Mouse (Mus musculus) cerebellum, adult 2 months (tissue): ENCODE measurements around the gene Prmt8. TPM values are rescaled to one million over a fixed set of nuclear protein-coding genes. Genes with fewer than 3 reads are reported as not detected.

ENCODE experiments used
- DNase-seq, 2 experiments: peaks; one replicate each; pipeline ENCODE4 v3.0.0; 2021
- H3K27ac ChIP-seq: fragments of 200-500 bp; 2 replicates; pipeline ENCODE4 v1.5.1; 2012; ENCODE audit warnings: low read length, control low read depth, inconsistent platforms; ENCODE audit not compliant: insufficient read depth
- H3K27me3 ChIP-seq: fragments of 200-500 bp; 2 replicates; pipeline ENCODE4 v1.6.1; 2012; ENCODE audit warnings: inconsistent platforms, mild to moderate bottlenecking, low read length, moderate library complexity; ENCODE audit not compliant: control insufficient read depth, insufficient read depth
- H3K4me1 ChIP-seq: fragments of 200-500 bp; 2 replicates; pipeline ENCODE4 v1.6.1; 2011; ENCODE audit warnings: low read length; ENCODE audit not compliant: control insufficient read depth, insufficient read depth
- H3K4me3 ChIP-seq: fragments of 200-500 bp; replicated peaks from 2 replicates; pipeline ENCODE3; 2011; ENCODE audit warnings: mild to moderate bottlenecking, low read depth, low read length, control low read depth; ENCODE audit not compliant: insufficient read depth
- CTCF ChIP-seq: fragments of 200-500 bp; IDR thresholded peaks from 2 replicates; pipeline ENCODE4 v1.5.1; 2011; ENCODE audit warnings: low read depth, mild to moderate bottlenecking, control low read depth, low read length, moderate library complexity, borderline replicate concordance; ENCODE audit not compliant: insufficient read depth
- POLR2A ChIP-seq: fragments of 200-500 bp; IDR thresholded peaks from 2 replicates; pipeline ENCODE4 v1.6.1; 2011; ENCODE audit warnings: low read length, control low read depth, borderline replicate concordance; ENCODE audit not compliant: insufficient read depth
- WGBS: fragments of 180-500 bp; shearing (Covaris S2); methylation state at CpG from one replicate; pipeline ENCODE4 v1.1.7; 2018; 5-methylcytosine and 5-hydroxymethylcytosine counted together
- polyA plus RNA-seq: library from polyadenylated mRNA; depleted of rRNA; stranded (reverse); fragments of >200 nt; gene quantifications from 2 replicates; pipeline ENCODE4 v1.2.3, GENCODE M21; 2012

Prmt8 gene
- polyA plus RNA-seq, 1 experiment, result 49.0 TPM

GRCm38 (mm10) chr6:127672071-127672470 is 97.2 kb downstream of the Prmt8 start:
- no peak for DNase-seq
- WGBS, result 74% methylated on average over 7 of the region's 7 CpGs
- Histone ChIP-seq H3K27me3 (no peaks in the 10 kb centered on the region), H3K4me1 (no peaks in the 10 kb centered on the region), H3K27ac (no peak overlapping the region), H3K4me3 (no peak overlapping the region)
- TF ChIP-seq CTCF (no peak), POLR2A (no peak)

DNA sequence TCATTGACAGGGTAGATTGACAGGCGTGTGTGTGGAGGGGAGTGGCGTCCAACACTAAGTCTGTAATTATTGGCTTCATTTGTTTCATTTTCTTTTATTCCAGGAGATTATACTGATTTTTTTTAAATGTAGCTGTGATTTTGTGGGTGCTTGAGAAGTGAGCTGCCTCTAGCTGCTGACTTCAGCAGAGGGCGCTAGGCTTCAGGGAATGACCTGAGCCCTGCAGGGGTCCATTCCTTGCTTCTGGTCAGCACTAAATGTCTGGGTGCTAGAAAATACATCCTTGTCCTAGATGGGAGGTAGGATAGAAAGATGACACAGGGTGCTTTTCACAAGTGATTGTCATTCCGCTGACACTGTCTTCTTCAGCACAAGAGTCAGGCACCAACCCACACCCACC is 99.2 kb downstream of the Prmt8 start:
- Histone ChIP-seq H3K4me1 (no peaks in the 10 kb centered on the region), H3K27me3 (no peaks in the 10 kb centered on the region), H3K4me3 (no peak overlapping the region), H3K27ac (no peak overlapping the region)
- WGBS, result 98% methylated on average over 4 of the region's 4 CpGs
- DNase-seq, result no peak
- TF ChIP-seq CTCF (no peak), POLR2A (no peak)

- H3K27me3 ChIP-seq, result no peaks in the 10 kb centered on the region
- no peak overlapping the region for H3K4me3 ChIP-seq
- WGBS, result 47% methylated on average over 4 of the region's 4 CpGs
- no peak for TF ChIP-seq CTCF
- TF ChIP-seq POLR2A, result no peak
- no peak for DNase-seq
- H3K27ac ChIP-seq, result no peak overlapping the region
- H3K4me1 ChIP-seq, result no peaks in the 10 kb centered on the region
Measured at GRCm38 (mm10) chr6:127669313-127669712, 100.0 kb downstream of the Prmt8 start.

- TF ChIP-seq CTCF, result no peak
- no peak for TF ChIP-seq POLR2A
- WGBS, result 78% methylated on average over 7 of the region's 7 CpGs
- Histone ChIP-seq H3K27ac (no peak overlapping the region), H3K27me3 (no peaks in the 10 kb centered on the region), H3K4me3 (no peak overlapping the region), H3K4me1 (no peaks in the 10 kb centered on the region)
- no peak for DNase-seq
Measured at GRCm38 (mm10) chr6:127663263-127663662, 106.0 kb downstream of the Prmt8 start.

DNA sequence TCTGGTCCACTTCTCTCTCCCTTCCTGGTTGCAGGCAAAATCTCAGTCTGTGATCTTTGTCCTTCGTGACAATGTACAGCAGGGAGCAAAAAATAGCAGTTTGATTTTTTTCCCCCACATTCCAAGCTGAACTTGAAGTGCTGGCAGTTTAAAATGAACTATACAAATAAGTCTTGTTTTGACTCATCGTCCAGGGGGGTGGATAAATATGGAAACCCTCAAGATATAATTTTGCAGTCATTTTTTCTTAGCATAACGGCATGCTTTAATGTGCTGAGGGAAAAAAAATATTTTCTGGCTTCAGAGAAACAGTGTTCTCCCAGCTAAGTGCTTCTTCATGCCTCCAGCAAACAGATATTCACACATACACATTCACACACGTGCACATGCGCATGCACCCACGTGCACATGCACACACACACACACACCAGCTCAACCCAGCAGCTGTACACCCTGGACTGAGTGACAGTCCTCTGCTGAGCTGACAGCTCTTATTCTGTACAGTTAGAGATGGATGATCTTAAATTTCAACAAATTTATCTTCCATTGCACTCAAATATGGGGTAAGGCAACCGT is 107.5 kb downstream of the Prmt8 start:
- Histone ChIP-seq H3K27ac (no peak overlapping the region), H3K4me3 (no peak overlapping the region), H3K27me3 (no peaks in the 10 kb centered on the region), H3K4me1 (no peaks in the 10 kb centered on the region)
- DNase-seq, result no peak
- TF ChIP-seq POLR2A, result no peak
- TF ChIP-seq CTCF, result no peak
- 92% methylated on average over 7 of the region's 7 CpGs for WGBS

- no peak for DNase-seq
- 95% methylated on average over 4 of the region's 4 CpGs for WGBS
- Histone ChIP-seq H3K27me3 (no peaks in the 10 kb centered on the region), H3K4me3 (no peak overlapping the region), H3K27ac (no peak overlapping the region), H3K4me1 (no peaks in the 10 kb centered on the region)
- TF ChIP-seq POLR2A, result no peak
- TF ChIP-seq CTCF, result no peak
Measured at GRCm38 (mm10) chr6:127659966-127660365, 109.3 kb downstream of the Prmt8 start.

GRCm38 (mm10) chr6:127659472-127659871 is 109.8 kb downstream of the Prmt8 start:
- no peak overlapping the region for H3K27ac ChIP-seq
- DNase-seq, result no peak
- H3K4me3 ChIP-seq, result no peak overlapping the region
- no peak for TF ChIP-seq POLR2A
- TF ChIP-seq CTCF, result no peak
- 44% methylated on average over 5 of the region's 5 CpGs for WGBS
- H3K27me3 ChIP-seq, result no peaks in the 10 kb centered on the region
- no peaks in the 10 kb centered on the region for H3K4me1 ChIP-seq

DNA sequence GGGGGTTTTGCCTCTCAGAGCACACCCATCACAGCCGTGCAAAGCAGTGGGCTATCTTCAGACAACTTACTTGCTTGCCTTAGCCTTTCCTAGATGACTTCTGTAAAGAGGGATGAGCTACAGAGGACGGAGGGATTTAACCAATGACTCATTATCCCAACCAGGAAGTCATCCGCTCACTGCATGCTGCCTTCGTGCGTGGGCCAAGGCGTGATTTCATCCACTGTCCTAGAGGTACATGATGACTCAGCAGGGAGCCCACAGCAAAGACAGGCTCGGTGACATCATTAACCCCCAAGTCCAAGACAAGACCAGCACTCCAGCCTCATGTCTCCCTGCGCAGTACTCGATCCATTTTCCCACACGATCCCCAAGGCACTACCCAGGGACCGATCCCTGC is 112.1 kb downstream of the Prmt8 start:
- TF ChIP-seq CTCF (no peak), POLR2A (no peak)
- no peaks in the 10 kb centered on the region for H3K27me3 ChIP-seq
- no peak for DNase-seq
- no peak overlapping the region for H3K27ac ChIP-seq
- H3K4me1 ChIP-seq, result no peaks in the 10 kb centered on the region
- H3K4me3 ChIP-seq, result no peak overlapping the region
- WGBS, result 91% methylated on average over 11 of the region's 11 CpGs

DNA sequence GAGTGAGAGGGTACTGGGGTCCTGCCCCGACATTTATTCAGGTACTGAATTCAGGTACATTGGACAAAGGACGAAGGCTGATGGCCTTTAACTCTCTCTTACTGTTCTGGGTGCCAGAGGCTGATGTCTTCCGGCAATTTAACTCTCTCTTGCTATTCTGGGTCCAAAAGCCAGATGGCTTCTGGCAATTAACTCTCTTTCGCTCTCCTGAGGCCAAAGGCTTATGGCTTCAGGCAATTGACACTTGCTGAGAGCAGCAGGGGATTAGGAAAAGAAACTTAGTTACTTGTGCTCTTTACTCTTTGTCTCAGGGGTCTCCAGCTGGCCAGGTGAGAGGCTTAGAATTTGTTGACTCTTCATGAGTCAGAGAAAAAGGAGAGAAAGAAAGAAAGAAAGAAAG is 113.3 kb downstream of the Prmt8 start:
- TF ChIP-seq POLR2A (no peak), CTCF (no peak)
- WGBS, result 19% methylated on average over 4 of the region's 4 CpGs
- no peak overlapping the region for H3K4me3 ChIP-seq
- no peaks in the 10 kb centered on the region for H3K4me1 ChIP-seq
- H3K27me3 ChIP-seq, result no peaks in the 10 kb centered on the region
- DNase-seq, result no peak
- no peak overlapping the region for H3K27ac ChIP-seq
